Comparison of ENCODE assay signal across 23 mouse cellular contexts in the genomic region with DNA sequence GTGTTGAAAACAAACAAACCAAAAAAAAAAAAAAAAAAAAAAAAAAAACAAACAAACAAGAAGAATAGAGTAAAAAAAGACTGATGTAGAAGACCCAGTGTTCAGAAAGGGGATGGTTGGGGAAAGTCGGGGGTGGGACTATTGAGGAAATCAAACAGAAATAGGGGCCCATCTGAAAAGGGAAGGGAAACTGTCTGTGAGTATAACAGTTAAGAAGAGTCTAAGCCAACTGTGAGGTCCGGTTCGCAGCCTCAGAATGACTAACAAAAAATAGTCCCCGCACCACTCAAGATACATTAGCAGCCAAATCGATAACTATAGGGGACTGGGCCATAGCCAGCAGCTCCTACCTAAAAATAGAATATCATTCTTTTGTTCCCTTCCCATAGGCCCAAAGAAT. TPM values are rescaled to one million over a fixed set of nuclear protein-coding genes. Genes with fewer than 3 reads are reported as not detected.
DNase-seq lines count a peak whose midpoint lies in the region; ATAC-seq and TF ChIP-seq lines count a peak whose summit lies in the region.
"Had no signal": no experiment of that assay in that cellular context is flagged by ENCODE, and none has a peak within 500 bp of the region (broad histone marks: within the 10 kb centered on the region; RNA-seq: fewer than 3 reads in every experiment).

No protein-coding gene starts in this region.

- no peak for TF ChIP-seq EP300 in CH12.LX (IDR thresholded peaks at IDR 0.05; ENCODE audit: low read length)
- no peak for TF ChIP-seq EP300 in lung, postnatal 0 days (IDR thresholded peaks at IDR 0.05)

- H3K9ac ChIP-seq in CH12.LX (ENCODE audit: insufficient read depth, low read depth) = peak overlapping the region; percentile 37
- H3K9ac ChIP-seq in lung, postnatal 0 days (replicated peaks; ENCODE audit: low read depth) = no peak overlapping the region
- H3K9ac ChIP-seq: embryonic facial prominence, embryonic 12.5 days; forebrain, embryonic 13.5 days; forebrain, embryonic 15.5 days; forebrain, postnatal 0 days had no signal

- peaks cover 0 to 38% of the 10 kb centered on the region in 2 experiments; a peak in 3 of 4 replicates for H3K4me1 ChIP-seq in CH12.LX (ENCODE audit: control insufficient read depth in 1 of 2, insufficient read depth in 2 of 2)
- no peaks in the 10 kb centered on the region for H3K4me1 ChIP-seq in lung, postnatal 0 days (ENCODE audit: insufficient read depth, low read depth, low read length)
- H3K4me1 ChIP-seq: embryonic facial prominence, embryonic 10.5 days; embryonic facial prominence, embryonic 12.5 days; forebrain, embryonic 13.5 days; forebrain, embryonic 15.5 days had no signal

- no peak for TF ChIP-seq RAD21 in CH12.LX (IDR thresholded peaks at IDR 0.05; ENCODE audit: low read depth, low read length)

- H3K4me3 ChIP-seq in CH12.LX (replicated peaks in 1 of 3; ENCODE audit: low read depth in 2 of 3, low read length in 2 of 3, poor library complexity in 1 of 3) = no peak overlapping the region
- H3K4me3 ChIP-seq in lung, postnatal 0 days (ENCODE audit: low read depth, low read length) = no peak overlapping the region
- H3K4me3 ChIP-seq: embryonic facial prominence, embryonic 10.5 days; embryonic facial prominence, embryonic 12.5 days; forebrain, embryonic 13.5 days; forebrain, embryonic 15.5 days had no signal

- TF ChIP-seq CTCF in CH12.LX (conservative IDR thresholded peaks at IDR 0.05 in 1 of 2, IDR thresholded peaks at IDR 0.05 in 1 of 2; ENCODE audit: low read depth in 2 of 2, low read length in 2 of 2) = no peak
- TF ChIP-seq CTCF in lung, postnatal 0 days (IDR thresholded peaks at IDR 0.05) = no peak

- H3K27ac ChIP-seq in CH12.LX (ENCODE audit: insufficient read depth, low read depth) = 0 out of 2 replicates have a peak overlapping the region, but pooled peaks have one; percentile 69
- H3K27ac ChIP-seq in lung, postnatal 0 days (ENCODE audit: low read length) = no peak overlapping the region
- H3K27ac ChIP-seq: embryonic facial prominence, embryonic 10.5 days; embryonic facial prominence, embryonic 12.5 days; forebrain, embryonic 13.5 days; forebrain, embryonic 15.5 days had no signal

- dilution Hi-C loops in CH12.LX (cut with MboI; ENCODE audit: extremely low pct_ligation_motif_present, extremely low pct_unique_long_range_greater_than_20kb, low sequenced_read_pairs) = no loop called here

- peak; percentile 59 for DNase-seq in A20 (ENCODE audit: low read depth, low spot score)
- no peak for DNase-seq in CH12.LX (ENCODE audit: extremely low read depth)
- DNase-seq in lung, postnatal 0 days (ENCODE audit: low spot score) = no peak
- DNase-seq in thymus, postnatal 10 days (ENCODE audit: low spot score in 2 of 2) = no peak
- DNase-seq in lung, postnatal 36 days = no peak
- DNase-seq: adrenal gland, postnatal 10 days; adrenal gland, postnatal 25 days; cerebellum, adult 11 months; cerebellum, adult 18-20 months; cerebellum, adult 8-10 months; cerebellum, adult 9-11 months; cerebellum, postnatal 14 days; cerebellum, postnatal 36 days; forebrain, postnatal 0 days had no signal

- 93% methylated on average over 5 of the region's 5 CpGs for WGBS in lung, postnatal 0 days

- H3K27me3 ChIP-seq in CH12.LX (replicated peaks) = no peaks in the 10 kb centered on the region
- H3K27me3 ChIP-seq in lung, postnatal 0 days (replicated peaks; ENCODE audit: insufficient read depth, low read length) = no peaks in the 10 kb centered on the region
- H3K27me3 ChIP-seq: embryonic facial prominence, embryonic 12.5 days; forebrain, embryonic 13.5 days; forebrain, embryonic 15.5 days; Patski had no signal

- TF ChIP-seq POLR2A in CH12.LX (IDR thresholded peaks at IDR 0.05; ENCODE audit: low read depth, low read length) = no peak

- H3K9me3 ChIP-seq in CH12.LX (replicated peaks; ENCODE audit: low read length) = no peaks in the 10 kb centered on the region
- H3K9me3 ChIP-seq in lung, postnatal 0 days (ENCODE audit: low read length) = no peaks in the 10 kb centered on the region
- H3K9me3 ChIP-seq: embryonic facial prominence, embryonic 10.5 days; embryonic facial prominence, embryonic 12.5 days; forebrain, embryonic 13.5 days; forebrain, embryonic 15.5 days; G1E had no signal

- peak overlapping the region; percentile 76; the same call in 1 of the 2 replicates for H3K4me2 ChIP-seq in CH12.LX (ENCODE audit: insufficient read depth, low read depth, poor library complexity, severe bottlenecking)
- H3K4me2 ChIP-seq in lung, postnatal 0 days (replicated peaks; ENCODE audit: low read depth, low read length) = no peak overlapping the region
- H3K4me2 ChIP-seq: embryonic facial prominence, embryonic 12.5 days; forebrain, embryonic 13.5 days; forebrain, embryonic 15.5 days had no signal

- ATAC-seq in common myeloid progenitor, adult 5-6 weeks (replicated peaks; ENCODE audit: low read depth, poor library complexity, severe bottlenecking) = 0 out of 2 replicates have a peak, but pooled peaks have one; percentile 14
- peak; percentile 33; the same call in 1 of the 2 replicates for ATAC-seq in megakaryocyte, adult 5-6 weeks (ENCODE audit: poor library complexity, severe bottlenecking)
- no peak for ATAC-seq in lung, postnatal 0 days
- no peak for ATAC-seq in activated CD4-positive, CD25-positive, alpha-beta regulatory T cell, adult 4 months
- ATAC-seq: forebrain, embryonic 13.5 days; forebrain, embryonic 15.5 days; forebrain, postnatal 0 days; Patski had no signal

- in situ Hi-C loops in CH12.LX (cut with MboI; ENCODE audit: low pct_ligation_motif_present, low pct_unique_long_range_greater_than_20kb, low sequenced_read_pairs) = no loop called here

- H3K36me3 ChIP-seq in CH12.LX (replicated peaks in 1 of 2; ENCODE audit: control insufficient read depth in 1 of 2, insufficient read depth in 1 of 2, low read length in 1 of 2) = no peaks in the 10 kb centered on the region
- H3K36me3 ChIP-seq in lung, postnatal 0 days (ENCODE audit: insufficient read depth, low read length) = no peaks in the 10 kb centered on the region
- H3K36me3 ChIP-seq: embryonic facial prominence, embryonic 10.5 days; embryonic facial prominence, embryonic 12.5 days; forebrain, embryonic 15.5 days; G1E had no signal

- no peaks in the 10 kb centered on the region for H3K79me2 ChIP-seq in CH12.LX (replicated peaks; ENCODE audit: control insufficient read depth, extremely low read depth, insufficient read depth, poor library complexity, severe bottlenecking)

TF ChIP-seq in CH12.LX, 34 proteins besides CTCF, POLR2A, EP300 and RAD21:
- TF ChIP-seq RCOR1 (conservative IDR thresholded peaks at IDR 0.05; ENCODE audit: low read depth, low read length) (no peak), ZNF384 (IDR thresholded peaks at IDR 0.05; ENCODE audit: low read depth, low read length) (peak; percentile 35; the same call in 1 of the 2 replicates)

RNA-seq across cellular contexts. Expression of a gene that starts 17.3 kb away (rescaled TPM):
- total RNA-seq in CH12.LX (2012; rRNA removed) (0.08 and 0.29 TPM in 2 replicates), CH12.LX (2014; rRNA removed) (not detected in 2 replicates)
- polyA plus RNA-seq in CH12.LX (2012; ENCODE audit: insufficient read length, low read depth) = 0.18 TPM in 1 of 2 replicates, not detected in the other
- total RNA-seq in common myeloid progenitor, adult 5-6 weeks (2017) = 0.53 and 1.7 TPM in 2 replicates
- not detected in 2 replicates for total RNA-seq in megakaryocyte, adult 5-6 weeks (2015)
- not detected in 2 replicates for total RNA-seq in megakaryocyte, adult 5-6 weeks (2017)
- 11.9 and 16.0 TPM in 2 replicates for polyA plus RNA-seq in lung, postnatal 0 days (2015; fragmentation: Nextera tagmentation; extraction: Ambion mirVana)
- under 1 TPM; 0.57 TPM for polyA plus RNA-seq in activated CD4-positive, CD25-positive, alpha-beta regulatory T cell, adult 4 months (2017; shearing (Covaris generic))
- total RNA-seq: G1E had no signal

RNA-seq across cellular contexts. Expression of a gene that starts 24.1 kb away (rescaled TPM):
- total RNA-seq in CH12.LX (2012; rRNA removed) = 157 and 159 TPM in 2 replicates
- 106 and 110 TPM in 2 replicates for total RNA-seq in CH12.LX (2014; rRNA removed)
- 185 and 206 TPM in 2 replicates for polyA plus RNA-seq in CH12.LX (2012; ENCODE audit: insufficient read length, low read depth)
- total RNA-seq in common myeloid progenitor, adult 5-6 weeks (2017) = 79.2 and 82.9 TPM in 2 replicates
- 14.7 and 26.0 TPM in 2 replicates for total RNA-seq in megakaryocyte, adult 5-6 weeks (2015)
- total RNA-seq in megakaryocyte, adult 5-6 weeks (2017) = 15.3 and 22.6 TPM in 2 replicates
- 21.2 and 24.3 TPM in 2 replicates for polyA plus RNA-seq in lung, postnatal 0 days (2015; fragmentation: Nextera tagmentation; extraction: Ambion mirVana)
- 10 to 100 TPM; 31.4 to 32.9 TPM for polyA plus RNA-seq in activated CD4-positive, CD25-positive, alpha-beta regulatory T cell, adult 4 months (2017; shearing (Covaris generic))

RNA-seq across cellular contexts. Expression of a gene that starts 29.3 kb away (rescaled TPM):
- 51.4 and 60.0 TPM in 2 replicates for total RNA-seq in CH12.LX (2012; rRNA removed)
- total RNA-seq in CH12.LX (2014; rRNA removed) = 27.9 and 28.7 TPM in 2 replicates
- polyA plus RNA-seq in CH12.LX (2012; ENCODE audit: insufficient read length, low read depth) = 64.1 and 79.8 TPM in 2 replicates
- 28.8 and 46.5 TPM in 2 replicates for total RNA-seq in common myeloid progenitor, adult 5-6 weeks (2017)
- total RNA-seq in megakaryocyte, adult 5-6 weeks (2015) = 29.9 and 31.2 TPM in 2 replicates
- total RNA-seq in megakaryocyte, adult 5-6 weeks (2017) = 46.9 and 51.7 TPM in 2 replicates
- 92.5 and 96.5 TPM in 2 replicates for polyA plus RNA-seq in lung, postnatal 0 days (2015; fragmentation: Nextera tagmentation; extraction: Ambion mirVana)
- polyA plus RNA-seq in activated CD4-positive, CD25-positive, alpha-beta regulatory T cell, adult 4 months (2017; shearing (Covaris generic)) = 10 to 100 TPM; 57.4 to 62.2 TPM

Comparison
In these comparisons a context has a peak if more than half of its experiments do, and no peak if none do; other contexts are left out.
1. ATAC-seq: peak in common myeloid progenitor, adult 5-6 weeks (single experiment) and megakaryocyte, adult 5-6 weeks (single experiment); none in lung, postnatal 0 days (single experiment) and activated CD4-positive, CD25-positive, alpha-beta regulatory T cell, adult 4 months (single experiment).